Mouse (Mus musculus): ENCODE data around the gene Klhdc10. TPM values are rescaled to one million over a fixed set of nuclear protein-coding genes. Genes with fewer than 3 reads are reported as not detected.

The Klhdc10 gene
- 25.7 and 42.8 TPM in 2 replicates for polyA plus RNA-seq (2014; fragmentation: Nextera tagmentation; extraction: Ambion mirVana)

- Histone ChIP-seq H3K9me3 (ENCODE audit: control insufficient read depth, low read length) (no peaks in the 10 kb centered on the region), H3K4me3 (ENCODE audit: low read length) (peak within 1 kb of the TSS; percentile 97), H3K4me2 (replicated peaks; ENCODE audit: low read depth, low read length) (peak within 1 kb of the TSS; percentile 62), H3K9ac (ENCODE audit: low read depth, low read length) (peak within 1 kb of the TSS; percentile 96), H3K36me3 (ENCODE audit: control insufficient read depth, insufficient read depth, low read length) (no peaks in the 10 kb centered on the region), H3K27ac (ENCODE audit: low read depth, low read length) (peak within 1 kb of the TSS; percentile 96), H3K27me3 (ENCODE audit: control insufficient read depth, insufficient read depth, low read length) (no peaks in the 10 kb centered on the region), H3K4me1 (ENCODE audit: control insufficient read depth, insufficient read depth, low read length) (0 out of 2 replicates have a peak, but pooled peaks cover 5% of the 10 kb centered on the region)
- WGBS = under 1% methylated on average over 41 of the region's 41 CpGs
- peak; percentile 99 for ATAC-seq (ENCODE audit: low FRiP score, low TSS enrichment)
These were observed at the start of gene Klhdc10 for GRCm38 (mm10) chr6:30401308-30402015. Gene Klhdc10 (plus strand): TSS chr6:30401868.

- H3K4me1 ChIP-seq (ENCODE audit: control insufficient read depth, insufficient read depth, low read length) = peaks cover 26% of the 10 kb centered on the region; the same call in 1 of the 2 replicates
- no peak overlapping the region for H3K4me2 ChIP-seq (replicated peaks; ENCODE audit: low read depth, low read length)
- no peaks in the 10 kb centered on the region for H3K27me3 ChIP-seq (ENCODE audit: control insufficient read depth, insufficient read depth, low read length)
- no peaks in the 10 kb centered on the region for H3K36me3 ChIP-seq (ENCODE audit: control insufficient read depth, insufficient read depth, low read length)
- no peak overlapping the region for H3K27ac ChIP-seq (ENCODE audit: low read depth, low read length)
- H3K9me3 ChIP-seq (ENCODE audit: control insufficient read depth, low read length) = no peaks in the 10 kb centered on the region
- no peak overlapping the region for H3K9ac ChIP-seq (ENCODE audit: low read depth, low read length)
- no peak for ATAC-seq (ENCODE audit: low FRiP score, low TSS enrichment)
- 18% methylated on average over 8 of the region's 8 CpGs for WGBS
- H3K4me3 ChIP-seq (ENCODE audit: low read length) = no peak overlapping the region
These were observed 48.9 kb upstream of the Klhdc10 start for GRCm38 (mm10) chr6:30352762-30353161.

- WGBS = 60% methylated on average over 8 of the region's 8 CpGs
These were observed 48.0 kb upstream of the Klhdc10 start for GRCm38 (mm10) chr6:30353661-30354060.

GRCm38 (mm10) chr6:30354760-30355159 lies 46.9 kb upstream of the Klhdc10 start:
- ATAC-seq (ENCODE audit: low FRiP score, low TSS enrichment) = no peak
- H3K4me2 ChIP-seq (replicated peaks; ENCODE audit: low read depth, low read length) = no peak overlapping the region
- H3K4me1 ChIP-seq (ENCODE audit: control insufficient read depth, insufficient read depth, low read length) = peaks cover 26% of the 10 kb centered on the region; the same call in 1 of the 2 replicates
- WGBS = 25% methylated on average over 5 of the region's 5 CpGs
- no peaks in the 10 kb centered on the region for H3K9me3 ChIP-seq (ENCODE audit: control insufficient read depth, low read length)
- no peak overlapping the region for H3K27ac ChIP-seq (ENCODE audit: low read depth, low read length)
- no peak overlapping the region for H3K9ac ChIP-seq (ENCODE audit: low read depth, low read length)
- H3K4me3 ChIP-seq (ENCODE audit: low read length) = no peak overlapping the region
- no peaks in the 10 kb centered on the region for H3K36me3 ChIP-seq (ENCODE audit: control insufficient read depth, insufficient read depth, low read length)
- no peaks in the 10 kb centered on the region for H3K27me3 ChIP-seq (ENCODE audit: control insufficient read depth, insufficient read depth, low read length)

More at GRCm38 (mm10) chr6:30353661-30354060, 48.0 kb upstream of the Klhdc10 start:
- Histone ChIP-seq H3K36me3 (ENCODE audit: control insufficient read depth, insufficient read depth, low read length) (no peaks in the 10 kb centered on the region), H3K27ac (ENCODE audit: low read depth, low read length) (no peak overlapping the region), H3K4me2 (replicated peaks; ENCODE audit: low read depth, low read length) (no peak overlapping the region), H3K4me3 (ENCODE audit: low read length) (no peak overlapping the region), H3K9ac (ENCODE audit: low read depth, low read length) (no peak overlapping the region), H3K27me3 (ENCODE audit: control insufficient read depth, insufficient read depth, low read length) (no peaks in the 10 kb centered on the region), H3K4me1 (ENCODE audit: control insufficient read depth, insufficient read depth, low read length) (peaks cover 26% of the 10 kb centered on the region; the same call in 1 of the 2 replicates), H3K9me3 (ENCODE audit: control insufficient read depth, low read length) (no peaks in the 10 kb centered on the region)
- ATAC-seq (ENCODE audit: low FRiP score, low TSS enrichment) = no peak

- 88% methylated on average over 8 of the region's 8 CpGs for WGBS
- no peak for ATAC-seq (ENCODE audit: low FRiP score, low TSS enrichment)
- Histone ChIP-seq H3K9me3 (ENCODE audit: control insufficient read depth, low read length) (no peaks in the 10 kb centered on the region), H3K36me3 (ENCODE audit: control insufficient read depth, insufficient read depth, low read length) (no peaks in the 10 kb centered on the region), H3K4me2 (replicated peaks; ENCODE audit: low read depth, low read length) (no peak overlapping the region), H3K27me3 (ENCODE audit: control insufficient read depth, insufficient read depth, low read length) (no peaks in the 10 kb centered on the region), H3K4me1 (ENCODE audit: control insufficient read depth, insufficient read depth, low read length) (peaks cover 26% of the 10 kb centered on the region; the same call in 1 of the 2 replicates), H3K4me3 (ENCODE audit: low read length) (no peak overlapping the region), H3K9ac (ENCODE audit: low read depth, low read length) (no peak overlapping the region), H3K27ac (ENCODE audit: low read depth, low read length) (peak overlapping the region; percentile 51; the same call in 1 of the 2 replicates)
These were observed 46.0 kb upstream of the Klhdc10 start for GRCm38 (mm10) chr6:30355701-30356100.

- no peak for ATAC-seq (ENCODE audit: low FRiP score, low TSS enrichment)
- Histone ChIP-seq H3K27ac (ENCODE audit: low read depth, low read length) (no peak overlapping the region), H3K36me3 (ENCODE audit: control insufficient read depth, insufficient read depth, low read length) (no peaks in the 10 kb centered on the region), H3K9ac (ENCODE audit: low read depth, low read length) (no peak overlapping the region), H3K9me3 (ENCODE audit: control insufficient read depth, low read length) (no peaks in the 10 kb centered on the region), H3K27me3 (ENCODE audit: control insufficient read depth, insufficient read depth, low read length) (no peaks in the 10 kb centered on the region), H3K4me3 (ENCODE audit: low read length) (no peak overlapping the region), H3K4me2 (replicated peaks; ENCODE audit: low read depth, low read length) (no peak overlapping the region), H3K4me1 (ENCODE audit: control insufficient read depth, insufficient read depth, low read length) (peaks cover 26% of the 10 kb centered on the region; the same call in 1 of the 2 replicates)
- 73% methylated on average over 5 of the region's 5 CpGs for WGBS
These were observed 45.5 kb upstream of the Klhdc10 start for GRCm38 (mm10) chr6:30356161-30356560.

- Histone ChIP-seq H3K27ac (ENCODE audit: low read depth, low read length) (no peak overlapping the region), H3K27me3 (ENCODE audit: control insufficient read depth, insufficient read depth, low read length) (no peaks in the 10 kb centered on the region), H3K9ac (ENCODE audit: low read depth, low read length) (no peak overlapping the region), H3K36me3 (ENCODE audit: control insufficient read depth, insufficient read depth, low read length) (no peaks in the 10 kb centered on the region), H3K4me1 (ENCODE audit: control insufficient read depth, insufficient read depth, low read length) (peaks cover 26% of the 10 kb centered on the region; the same call in 1 of the 2 replicates), H3K4me3 (ENCODE audit: low read length) (no peak overlapping the region), H3K9me3 (ENCODE audit: control insufficient read depth, low read length) (no peaks in the 10 kb centered on the region), H3K4me2 (replicated peaks; ENCODE audit: low read depth, low read length) (no peak overlapping the region)
- ATAC-seq (ENCODE audit: low FRiP score, low TSS enrichment) = no peak
- 73% methylated on average over 12 of the region's 12 CpGs for WGBS
These were observed 45.0 kb upstream of the Klhdc10 start for GRCm38 (mm10) chr6:30356680-30357079.

- Histone ChIP-seq H3K9ac (ENCODE audit: low read depth, low read length) (no peak overlapping the region), H3K36me3 (ENCODE audit: control insufficient read depth, insufficient read depth, low read length) (no peaks in the 10 kb centered on the region), H3K9me3 (ENCODE audit: control insufficient read depth, low read length) (no peaks in the 10 kb centered on the region), H3K4me3 (ENCODE audit: low read length) (no peak overlapping the region), H3K27me3 (ENCODE audit: control insufficient read depth, insufficient read depth, low read length) (no peaks in the 10 kb centered on the region), H3K4me1 (ENCODE audit: control insufficient read depth, insufficient read depth, low read length) (peaks cover 25% of the 10 kb centered on the region; the same call in 1 of the 2 replicates), H3K4me2 (replicated peaks; ENCODE audit: low read depth, low read length) (no peak overlapping the region), H3K27ac (ENCODE audit: low read depth, low read length) (no peak overlapping the region)
- WGBS = 11% methylated on average over 9 of the region's 9 CpGs
- no peak for ATAC-seq (ENCODE audit: low FRiP score, low TSS enrichment)
These were observed 44.0 kb upstream of the Klhdc10 start for GRCm38 (mm10) chr6:30357561-30358177.
